Mouse (Mus musculus) ES-Bruce4 (cell line): Measurements from ENCODE around the gene Srrm4. TPM values are rescaled to one million over a fixed set of nuclear protein-coding genes. Genes with fewer than 3 reads are reported as not detected.

ENCODE experiments used
- H3K27ac ChIP-seq: 2 replicates; pipeline ENCODE4 v1.5.1; 2012; ENCODE audit warnings: low read length, inconsistent platforms; ENCODE audit not compliant: insufficient read depth
- H3K27me3 ChIP-seq: 2 replicates; pipeline ENCODE4 v1.6.1; 2012; ENCODE audit warnings: mild to moderate bottlenecking, low read length, inconsistent platforms; ENCODE audit not compliant: control insufficient read depth, poor library complexity, insufficient read depth, severe bottlenecking
- H3K36me3 ChIP-seq: 2 replicates; pipeline ENCODE4 v1.6.1; 2012; ENCODE audit warnings: inconsistent platforms, mild to moderate bottlenecking, low read length, moderate library complexity; ENCODE audit not compliant: control insufficient read depth, poor library complexity, insufficient read depth, severe bottlenecking
- H3K4me1 ChIP-seq: one replicate; pipeline ENCODE4 v1.8.1; 2011; ENCODE audit warnings: low read length; ENCODE audit not compliant: control insufficient read depth, insufficient read depth
- H3K4me3 ChIP-seq: 2 replicates; pipeline ENCODE4 v1.5.1; 2011; ENCODE audit warnings: low read depth, mild to moderate bottlenecking, low read length
- H3K9ac ChIP-seq: 2 replicates; pipeline ENCODE4 v1.6.1; 2012; ENCODE audit warnings: low read depth, mild to moderate bottlenecking, inconsistent platforms; ENCODE audit not compliant: poor library complexity, severe bottlenecking
- H3K9me3 ChIP-seq: replicated peaks from 2 replicates; pipeline ENCODE4 v1.6.1; 2012; ENCODE audit warnings: mild to moderate bottlenecking, low read length, inconsistent platforms; ENCODE audit not compliant: control insufficient read depth, poor library complexity, insufficient read depth, severe bottlenecking
- CTCF ChIP-seq: IDR thresholded peaks from one replicate; pipeline ENCODE4 v1.8.1; 2011; ENCODE audit warnings: low read depth, low read length
- EP300 ChIP-seq: IDR thresholded peaks from 2 replicates; pipeline ENCODE4 v1.6.1; 2011; ENCODE audit warnings: low read depth, low read length; ENCODE audit not compliant: insufficient read depth
- POLR2A ChIP-seq: IDR thresholded peaks from one replicate; pipeline ENCODE4 v1.8.1; 2011; ENCODE audit warnings: low read length; ENCODE audit not compliant: insufficient read depth
- polyA plus RNA-seq: library from polyadenylated mRNA; stranded (reverse); fragments of >200 nt; gene quantifications from 2 replicates; pipeline ENCODE4 v1.2.4, GENCODE M21; 2011; ENCODE audit warnings: low read depth; ENCODE audit not compliant: missing spikeins, insufficient read depth, insufficient read length

Srrm4 gene
- polyA plus RNA-seq, 1 experiment = 0.48 TPM

- TF ChIP-seq POLR2A (no peak), CTCF (no peak), EP300 (no peak)
- Histone ChIP-seq H3K36me3 (no peaks in the 10 kb centered on the region), H3K4me3 (no peak overlapping the region), H3K27ac (no peak overlapping the region), H3K27me3 (no peaks in the 10 kb centered on the region), H3K9ac (no peak overlapping the region), H3K4me1 (no peaks in the 10 kb centered on the region), H3K9me3 (no peaks in the 10 kb centered on the region)
These were observed 27.2 kb downstream of the Srrm4 start for GRCm38 (mm10) chr5:116564391-116564790.

GRCm38 (mm10) chr5:116563713-116564112 is 27.9 kb downstream of the Srrm4 start:
- no peak for TF ChIP-seq EP300
- no peak for TF ChIP-seq POLR2A
- TF ChIP-seq CTCF = no peak
- Histone ChIP-seq H3K36me3 (no peaks in the 10 kb centered on the region), H3K4me1 (no peaks in the 10 kb centered on the region), H3K4me3 (no peak overlapping the region), H3K27me3 (no peaks in the 10 kb centered on the region), H3K9me3 (no peaks in the 10 kb centered on the region), H3K27ac (no peak overlapping the region), H3K9ac (no peak overlapping the region)

- H3K9me3 ChIP-seq = no peaks in the 10 kb centered on the region
- no peak overlapping the region for H3K27ac ChIP-seq
- no peak overlapping the region for H3K9ac ChIP-seq
- H3K4me1 ChIP-seq = no peaks in the 10 kb centered on the region
- no peak for TF ChIP-seq CTCF
- no peak for TF ChIP-seq POLR2A
- no peak overlapping the region for H3K4me3 ChIP-seq
- no peaks in the 10 kb centered on the region for H3K27me3 ChIP-seq
- no peaks in the 10 kb centered on the region for H3K36me3 ChIP-seq
These were observed 32.5 kb downstream of the Srrm4 start for GRCm38 (mm10) chr5:116559091-116559490.

GRCm38 (mm10) chr5:116556614-116557013 is 35.0 kb downstream of the Srrm4 start:
- Histone ChIP-seq H3K9me3 (no peaks in the 10 kb centered on the region), H3K4me1 (no peaks in the 10 kb centered on the region), H3K27me3 (no peaks in the 10 kb centered on the region), H3K4me3 (no peak overlapping the region), H3K36me3 (no peaks in the 10 kb centered on the region), H3K27ac (no peak overlapping the region), H3K9ac (no peak overlapping the region)
- TF ChIP-seq EP300 (no peak), CTCF (peak; percentile 43), POLR2A (no peak)

GRCm38 (mm10) chr5:116553868-116554267 is 37.7 kb downstream of the Srrm4 start:
- TF ChIP-seq EP300 (no peak), POLR2A (no peak), CTCF (no peak)
- Histone ChIP-seq H3K27ac (no peak overlapping the region), H3K4me3 (no peak overlapping the region)

DNA sequence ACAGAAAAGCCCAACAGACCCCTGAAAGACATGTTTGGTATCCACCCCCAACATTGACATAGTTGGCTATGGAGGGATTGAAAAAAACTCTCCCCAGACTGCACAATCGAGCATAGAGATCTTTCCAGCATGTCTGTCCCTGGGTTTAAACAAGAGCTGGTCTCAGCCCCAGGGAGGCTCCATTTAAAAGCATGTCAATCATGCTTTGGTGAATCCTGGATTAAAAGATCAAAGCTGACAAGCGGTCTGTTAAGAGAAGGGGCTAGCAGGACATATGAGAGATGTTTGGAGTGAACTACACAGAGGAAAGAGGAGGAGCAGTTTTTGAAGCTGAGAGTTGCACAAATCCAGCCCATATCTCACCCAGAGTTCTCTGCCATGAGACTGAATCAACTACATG is 38.5 kb downstream of the Srrm4 start:
- Histone ChIP-seq H3K27ac (no peak overlapping the region), H3K9ac (no peak overlapping the region), H3K27me3 (no peaks in the 10 kb centered on the region; the same call in 1 of the 2 replicates), H3K36me3 (no peaks in the 10 kb centered on the region), H3K4me1 (no peaks in the 10 kb centered on the region), H3K4me3 (no peak overlapping the region), H3K9me3 (no peaks in the 10 kb centered on the region; the same call in 1 of the 2 replicates)
- TF ChIP-seq CTCF (no peak), EP300 (no peak), POLR2A (no peak)

More at GRCm38 (mm10) chr5:116553868-116554267, 37.7 kb downstream of the Srrm4 start:
- Histone ChIP-seq H3K27me3 (no peaks in the 10 kb centered on the region; the same call in 1 of the 2 replicates), H3K9me3 (no peaks in the 10 kb centered on the region; the same call in 1 of the 2 replicates), H3K36me3 (no peaks in the 10 kb centered on the region), H3K4me1 (no peaks in the 10 kb centered on the region), H3K9ac (no peak overlapping the region)
